Mouse (Mus musculus) liver, embryonic 14.5 days (tissue): ENCODE data around the gene Maats1. TPM values are rescaled to one million over a fixed set of nuclear protein-coding genes. Genes with fewer than 3 reads are reported as not detected.

Source experiments
- ATAC-seq: fragments of 200-750 bp; cut with Nextera tagmentation; 2 replicates; pipeline ENCODE4 v1.8.0; 2017; ENCODE audit warnings: moderate number of reproducible peaks, mild to moderate bottlenecking, moderate library complexity; ENCODE audit not compliant: insufficient read depth
- DNase-seq, 3 experiments: peaks; one replicate each; pipeline ENCODE4 v3.0.0-alpha.2; 2012 to 2013; ENCODE audit warnings: low read depth in 3 of 3, low spot score in 3 of 3
- H3K27ac ChIP-seq: fragments of 300-500 bp; sonication (generic); 2 replicates; pipeline ENCODE4 v1.5.1; 2014; ENCODE audit warnings: moderate library complexity, mild to moderate bottlenecking, control low read depth, inconsistent platforms
- H3K27me3 ChIP-seq: fragments of 300-500 bp; sonication (generic); 2 replicates; pipeline ENCODE4 v1.6.1; 2014; ENCODE audit warnings: mild to moderate bottlenecking, low read length, moderate library complexity; ENCODE audit not compliant: control insufficient read depth, insufficient read depth
- H3K36me3 ChIP-seq: fragments of 300-500 bp; sonication (generic); replicated peaks from 2 replicates; pipeline ENCODE4 v1.6.1; 2014; ENCODE audit warnings: low read depth; ENCODE audit not compliant: control insufficient read depth, insufficient read depth
- H3K4me1 ChIP-seq, 2 experiments: fragments of 200-500 bp in 1 of 2; fragments of 300-500 bp in 1 of 2; sonication (generic) in 1 of 2; replicated peaks; 2 replicates each; pipeline ENCODE4 v1.6.1; 2012 to 2014; ENCODE audit warnings: antibody characterized with exemption in 1 of 2, inconsistent platforms in 1 of 2, low read length in 1 of 2; ENCODE audit not compliant: control insufficient read depth in 2 of 2, insufficient read depth in 2 of 2
- H3K4me2 ChIP-seq: fragments of 300-500 bp; sonication (generic); 2 replicates; pipeline ENCODE4 v1.6.1; 2014; ENCODE audit warnings: low read depth, mild to moderate bottlenecking, control low read depth, moderate library complexity
- H3K4me3 ChIP-seq, 2 experiments: fragments of 200-500 bp in 1 of 2; fragments of 300-500 bp in 1 of 2; sonication (generic) in 1 of 2; 2 replicates each; pipeline ENCODE4 v1.5.1; 2012 to 2014; ENCODE audit warnings: low read depth in 2 of 2, low read length in 2 of 2, mild to moderate bottlenecking in 2 of 2, control low read depth in 1 of 2, inconsistent platforms in 1 of 2, moderate library complexity in 1 of 2; ENCODE audit not compliant: insufficient read depth in 1 of 2
- H3K9ac ChIP-seq: fragments of 300-500 bp; sonication (generic); replicated peaks from 2 replicates; pipeline ENCODE4 v1.6.1; 2014; ENCODE audit warnings: mild to moderate bottlenecking, control low read depth, moderate library complexity
- H3K9me3 ChIP-seq: fragments of 300-500 bp; sonication (generic); 2 replicates; pipeline ENCODE4 v1.6.1; 2016; ENCODE audit warnings: low read length, mixed read lengths; ENCODE audit not compliant: control insufficient read depth
- CTCF ChIP-seq: IDR thresholded peaks from 2 replicates; pipeline ENCODE4 v1.5.1; 2016; ENCODE audit warnings: antibody characterized with exemption, low read depth, control low read depth
- EP300 ChIP-seq: IDR thresholded peaks from 2 replicates; pipeline ENCODE4 v1.6.1; 2016; ENCODE audit warnings: antibody characterized with exemption, low read depth
- WGBS: fragments of 180-500 bp; shearing (Covaris S2); extraction: QIAGEN DNeasy Blood & Tissue Kit; methylation state at CpG from one replicate; pipeline ENCODE4 v1.1.7; 2014; ENCODE audit not compliant: insufficient replicate concordance; 5-methylcytosine and 5-hydroxymethylcytosine counted together
- polyA plus RNA-seq, 2 experiments: library from polyadenylated mRNA; depleted of rRNA in 1 of 2; stranded (reverse) in 1 of 2; unstranded in 1 of 2; fragments of >200 nt; fragmentation: Nextera tagmentation in 1 of 2; extraction: Ambion mirVana in 1 of 2; gene quantifications; 2 replicates each; pipeline versions ENCODE4 v1.2.1 to v1.2.3; 2012 to 2014

The Maats1 gene
- polyA plus RNA-seq, 2 experiments = 0.01 TPM; not detected in 1

DNA sequence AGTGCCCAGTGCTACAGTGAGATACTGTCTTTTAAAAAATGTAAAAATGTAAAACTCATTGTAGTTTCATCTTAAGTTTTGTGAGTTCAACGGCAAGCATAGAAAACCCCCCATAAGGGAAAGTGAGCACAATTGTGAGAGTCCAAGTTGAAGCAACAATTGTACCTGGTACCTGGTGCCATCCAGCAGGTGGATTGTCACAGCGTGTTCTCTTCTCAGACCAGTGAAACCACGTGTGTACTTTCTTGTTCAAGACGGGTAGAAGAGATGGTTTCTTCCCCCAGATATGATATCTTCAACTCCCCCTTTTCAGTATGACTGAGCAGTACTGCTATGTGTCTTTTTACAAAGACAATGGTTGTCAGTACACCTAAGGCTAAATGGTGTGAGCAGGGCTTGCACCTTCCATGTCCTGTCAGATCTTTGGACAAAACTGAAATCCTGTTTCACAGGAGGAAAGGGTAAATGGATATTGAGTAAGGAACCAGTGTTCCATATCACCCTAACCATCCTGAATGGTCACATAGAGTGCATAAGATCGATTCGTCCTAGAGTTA is 16.4 kb upstream of the Maats1 start:
- ATAC-seq = no peak
- H3K9ac ChIP-seq = no peak overlapping the region
- peaks cover 3 to 22% of the 10 kb centered on the region in 2 experiments; a peak in 3 of 4 replicates for H3K4me1 ChIP-seq
- H3K27me3 ChIP-seq = no peaks in the 10 kb centered on the region
- 63% methylated on average over 6 of the region's 6 CpGs for WGBS
- TF ChIP-seq EP300 = no peak
- no peak for TF ChIP-seq CTCF
- H3K27ac ChIP-seq = no peak overlapping the region
- H3K36me3 ChIP-seq = peaks cover 3% of the 10 kb centered on the region
- no peaks in the 10 kb centered on the region for H3K9me3 ChIP-seq
- H3K4me3 ChIP-seq = no peak overlapping the region
- no peak overlapping the region for H3K4me2 ChIP-seq
- no peak for DNase-seq

DNA sequence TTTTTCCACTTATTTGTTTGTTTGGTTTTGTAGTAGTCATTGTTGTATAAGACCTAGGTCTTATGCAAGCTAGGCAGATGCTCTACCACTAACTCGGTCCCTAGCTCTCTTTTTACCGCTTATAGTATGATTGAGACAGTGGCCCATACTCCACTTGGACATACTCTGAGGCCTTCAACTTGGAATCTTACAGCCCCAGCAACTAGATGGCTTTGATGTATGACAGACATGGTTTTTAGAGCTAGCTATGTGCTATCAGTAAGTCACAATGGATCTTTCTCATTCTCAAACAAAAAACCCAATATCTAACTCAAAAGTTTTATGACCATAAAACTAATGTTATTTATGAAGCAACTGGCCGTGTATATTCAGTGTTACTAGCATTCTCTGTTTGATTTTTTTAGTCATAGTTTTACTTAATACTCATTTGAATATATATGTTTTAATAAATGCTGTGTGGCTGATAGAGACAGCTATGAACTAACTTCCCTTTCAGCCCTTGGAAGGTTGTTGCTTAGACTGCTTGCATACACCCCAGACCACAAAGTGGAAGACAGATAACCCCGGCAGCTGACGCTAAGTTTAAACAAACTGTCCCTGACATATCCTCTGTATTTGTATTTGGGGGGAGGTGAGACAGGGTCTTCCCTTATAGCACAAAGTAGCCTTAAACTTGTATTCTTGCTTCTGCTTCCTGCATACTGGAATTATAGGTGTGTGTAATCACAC is 12.4 kb upstream of the Maats1 start:
- TF ChIP-seq EP300 (no peak), CTCF (no peak)
- no peaks in the 10 kb centered on the region for H3K9me3 ChIP-seq
- ATAC-seq (no peak), DNase-seq (no peak)
- peaks cover 14 to 20% of the 10 kb centered on the region in 2 experiments for H3K4me1 ChIP-seq
- H3K27ac ChIP-seq = no peak overlapping the region
- no peak overlapping the region for H3K4me2 ChIP-seq
- H3K4me3 ChIP-seq = no peak overlapping the region
- no peak overlapping the region for H3K9ac ChIP-seq
- 40% methylated on average over 5 of the region's 5 CpGs for WGBS
- peaks cover 35% of the 10 kb centered on the region for H3K36me3 ChIP-seq
- H3K27me3 ChIP-seq = no peaks in the 10 kb centered on the region

DNA sequence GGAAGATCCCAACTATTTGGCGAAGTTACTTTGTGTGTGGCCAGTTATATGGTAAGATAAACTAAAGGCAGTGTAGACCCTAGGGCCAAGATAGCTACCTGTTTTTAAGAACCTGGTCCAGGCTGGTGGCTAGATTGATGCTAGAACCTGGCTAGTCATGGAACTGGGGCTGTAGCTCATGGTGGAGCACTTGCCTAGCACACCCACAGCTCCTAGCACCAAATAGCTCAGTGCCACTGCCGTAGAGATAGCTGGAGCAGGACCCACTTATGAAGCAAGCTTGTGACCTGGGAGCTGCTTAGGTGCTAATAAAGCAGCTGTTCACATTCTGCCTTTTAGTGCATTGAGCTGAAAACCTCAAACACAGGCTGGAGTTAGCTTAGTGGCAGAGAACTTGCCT is 11.7 kb upstream of the Maats1 start:
- no peak for TF ChIP-seq CTCF
- no peak for TF ChIP-seq EP300
- DNase-seq (no peak), ATAC-seq (no peak)
- Histone ChIP-seq H3K4me2 (no peak overlapping the region), H3K4me3 (no peak overlapping the region), H3K36me3 (peaks cover 40% of the 10 kb centered on the region), H3K27ac (no peak overlapping the region), H3K27me3 (no peaks in the 10 kb centered on the region), H3K9ac (no peak overlapping the region), H3K9me3 (no peaks in the 10 kb centered on the region), H3K4me1 (peaks cover 14 to 24% of the 10 kb centered on the region in 2 experiments)
- WGBS = 73% methylated on average over 2 of the region's 2 CpGs

DNA sequence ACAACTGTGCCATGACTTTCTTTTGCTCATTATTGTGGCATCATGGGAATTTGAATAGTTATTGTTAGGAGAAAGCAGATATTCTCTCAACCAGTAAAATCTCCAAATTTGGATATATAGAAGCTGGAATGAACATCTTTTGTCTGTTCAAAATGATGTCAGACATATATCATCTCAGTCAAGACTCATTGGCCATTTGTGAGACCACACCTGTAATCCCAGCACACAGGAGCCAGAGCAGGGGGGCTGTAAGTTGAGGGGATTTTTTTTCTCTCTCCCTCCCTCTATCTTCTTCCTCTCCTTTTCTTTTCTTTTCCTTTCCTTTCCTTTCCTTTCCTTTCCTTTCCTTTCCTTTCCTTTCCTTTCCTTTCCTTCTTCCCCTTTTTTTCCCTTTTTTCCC is 10.9 kb upstream of the Maats1 start:
- TF ChIP-seq EP300 (no peak), CTCF (no peak)
- Histone ChIP-seq H3K4me1 (peaks cover 21 to 29% of the 10 kb centered on the region in 2 experiments), H3K36me3 (peaks cover 40% of the 10 kb centered on the region), H3K9ac (no peak overlapping the region), H3K4me3 (no peak overlapping the region), H3K9me3 (no peaks in the 10 kb centered on the region), H3K27ac (no peak overlapping the region), H3K4me2 (no peak overlapping the region), H3K27me3 (no peaks in the 10 kb centered on the region)
- ATAC-seq (no peak), DNase-seq (no peak)

DNA sequence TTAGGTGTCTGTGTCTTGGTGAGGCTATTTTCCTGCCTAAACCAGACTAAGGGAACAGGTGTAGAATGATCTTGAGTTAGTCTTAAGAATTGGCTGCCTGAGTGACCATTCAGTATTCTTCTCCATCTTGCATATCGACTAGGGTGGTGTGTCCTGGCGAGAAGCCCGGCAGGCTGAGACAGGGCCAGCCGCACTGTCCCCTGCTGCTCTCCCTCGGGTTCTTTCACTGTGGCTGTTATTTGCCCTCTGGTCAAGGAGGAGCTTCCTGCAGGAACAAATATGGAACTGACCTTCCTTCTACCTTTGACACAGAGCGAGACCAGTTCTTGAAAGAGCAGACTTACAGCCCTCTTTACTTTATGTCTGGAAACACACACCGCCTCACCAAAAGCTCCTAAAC is 10.1 kb upstream of the Maats1 start:
- ATAC-seq (no peak), DNase-seq (no peak)
- 83% methylated on average over 7 of the region's 7 CpGs for WGBS
- no peaks in the 10 kb centered on the region for H3K9me3 ChIP-seq
- no peak overlapping the region for H3K27ac ChIP-seq
- H3K4me3 ChIP-seq = no peak overlapping the region
- peaks cover 22 to 32% of the 10 kb centered on the region in 2 experiments for H3K4me1 ChIP-seq
- H3K27me3 ChIP-seq = no peaks in the 10 kb centered on the region
- peaks cover 40% of the 10 kb centered on the region for H3K36me3 ChIP-seq
- H3K9ac ChIP-seq = no peak overlapping the region
- TF ChIP-seq EP300 (no peak), CTCF (no peak)
- no peak overlapping the region for H3K4me2 ChIP-seq
